Comparison of ENCODE assay signal across 15 mouse cellular contexts in genomic region chr14:31137281-31137595, GRCm38 (mm10). TPM values are rescaled to one million over a fixed set of nuclear protein-coding genes. Genes with fewer than 3 reads are reported as not detected.
DNase-seq lines count a peak whose midpoint lies in the region; ATAC-seq and TF ChIP-seq lines count a peak whose summit lies in the region.
"Had no signal": no experiment of that assay in that cellular context is flagged by ENCODE, and none has a peak within 500 bp of the region (broad histone marks: within the 10 kb centered on the region; RNA-seq: fewer than 3 reads in every experiment).

No protein-coding gene starts in this region.

- no peak for TF ChIP-seq EP300 in lung, postnatal 0 days (IDR thresholded peaks at IDR 0.05)

- peaks cover 29% of the 10 kb centered on the region for H3K4me1 ChIP-seq in heart, embryonic 12.5 days (replicated peaks)
- peaks cover 38% of the 10 kb centered on the region for H3K4me1 ChIP-seq in kidney, embryonic 16.5 days (ENCODE audit: insufficient read depth, low read length)
- H3K4me1 ChIP-seq in lung, postnatal 0 days (ENCODE audit: insufficient read depth, low read depth, low read length): peaks cover 14% of the 10 kb centered on the region; the same call in 1 of the 2 replicates

- no peak for DNase-seq in heart, postnatal 4 days
- DNase-seq in kidney, adult 9 months: no peak
- no peak for DNase-seq in lung, postnatal 0 days (ENCODE audit: low spot score)
- no peak for DNase-seq in lung, postnatal 14 days
- DNase-seq in frontal cortex, postnatal 25 days (ENCODE audit: low spot score in 2 of 2): no peak
- DNase-seq: adrenal gland, adult 8-10 months; retina, postnatal 1 day had no signal

- H3K9ac ChIP-seq in heart, embryonic 12.5 days: no peak overlapping the region
- H3K9ac ChIP-seq in kidney, embryonic 16.5 days (replicated peaks; ENCODE audit: low read length): no peak overlapping the region
- H3K9ac ChIP-seq in lung, postnatal 0 days (replicated peaks; ENCODE audit: low read depth): no peak overlapping the region
- H3K9ac ChIP-seq: embryonic facial prominence, embryonic 12.5 days; liver, embryonic 14.5 days; midbrain, embryonic 15.5 days; neural tube, embryonic 13.5 days had no signal

- ATAC-seq in heart, embryonic 12.5 days (ENCODE audit: insufficient number of reproducible peaks, low FRiP score): no peak
- ATAC-seq in kidney, embryonic 16.5 days (ENCODE audit: low FRiP score, low TSS enrichment): no peak
- ATAC-seq in lung, postnatal 0 days: no peak
- ATAC-seq: hindbrain, embryonic 16.5 days; midbrain, embryonic 15.5 days had no signal

- peaks cover 82% of the 10 kb centered on the region for H3K36me3 ChIP-seq in heart, embryonic 12.5 days
- H3K36me3 ChIP-seq in kidney, embryonic 16.5 days (ENCODE audit: insufficient read depth, low read length): peaks cover 66% of the 10 kb centered on the region
- H3K36me3 ChIP-seq in lung, postnatal 0 days (ENCODE audit: insufficient read depth, low read length): peaks cover 24% of the 10 kb centered on the region; the same call in 1 of the 2 replicates

- TF ChIP-seq CTCF in lung, postnatal 0 days (IDR thresholded peaks at IDR 0.05): no peak

- no peak overlapping the region for H3K4me3 ChIP-seq in heart, embryonic 12.5 days
- no peak overlapping the region for H3K4me3 ChIP-seq in kidney, embryonic 16.5 days (ENCODE audit: low read length)
- no peak overlapping the region for H3K4me3 ChIP-seq in lung, postnatal 0 days (ENCODE audit: low read depth, low read length)
- H3K4me3 ChIP-seq: embryonic facial prominence, embryonic 12.5 days; midbrain, embryonic 15.5 days; neural tube, embryonic 13.5 days had no signal

- peak overlapping the region; percentile 60; the same call in 1 of the 2 replicates for H3K27ac ChIP-seq in heart, embryonic 12.5 days (ENCODE audit: poor library complexity, severe bottlenecking)
- peak overlapping the region; percentile 82 for H3K27ac ChIP-seq in kidney, embryonic 16.5 days (ENCODE audit: low read length)
- peak overlapping the region; percentile 62 for H3K27ac ChIP-seq in lung, postnatal 0 days (ENCODE audit: low read length)
- H3K27ac ChIP-seq: liver, embryonic 14.5 days; midbrain, embryonic 15.5 days; neural tube, embryonic 13.5 days had no signal

- H3K4me2 ChIP-seq in heart, embryonic 12.5 days: no peak overlapping the region
- H3K4me2 ChIP-seq in kidney, embryonic 16.5 days (replicated peaks; ENCODE audit: low read depth, low read length): no peak overlapping the region
- H3K4me2 ChIP-seq in lung, postnatal 0 days (replicated peaks; ENCODE audit: low read depth, low read length): no peak overlapping the region
- H3K4me2 ChIP-seq: embryonic facial prominence, embryonic 12.5 days; midbrain, embryonic 15.5 days; neural tube, embryonic 13.5 days had no signal

- no peaks in the 10 kb centered on the region for H3K9me3 ChIP-seq in heart, embryonic 12.5 days (replicated peaks)
- H3K9me3 ChIP-seq in kidney, embryonic 16.5 days (ENCODE audit: low read length): 0 out of 2 replicates have a peak, but pooled peaks cover under 1% of the 10 kb centered on the region
- H3K9me3 ChIP-seq in lung, postnatal 0 days (ENCODE audit: low read length): no peaks in the 10 kb centered on the region
- H3K9me3 ChIP-seq: embryonic facial prominence, embryonic 12.5 days; midbrain, embryonic 15.5 days; neural tube, embryonic 13.5 days had no signal

- 70% methylated on average over 10 of the region's 10 CpGs for WGBS in heart, embryonic 12.5 days
- WGBS in kidney, embryonic 16.5 days: 67% methylated on average over 10 of the region's 10 CpGs
- 63% methylated on average over 10 of the region's 10 CpGs for WGBS in lung, postnatal 0 days

- H3K27me3 ChIP-seq in heart, embryonic 12.5 days (replicated peaks): no peaks in the 10 kb centered on the region
- no peaks in the 10 kb centered on the region for H3K27me3 ChIP-seq in kidney, embryonic 16.5 days (ENCODE audit: insufficient read depth, low read length)
- no peaks in the 10 kb centered on the region for H3K27me3 ChIP-seq in lung, postnatal 0 days (replicated peaks; ENCODE audit: insufficient read depth, low read length)
- H3K27me3 ChIP-seq: embryonic facial prominence, embryonic 12.5 days; midbrain, embryonic 15.5 days; neural tube, embryonic 13.5 days had no signal

RNA-seq across cellular contexts. Expression of gene Nt5dc2, which starts 6.4 kb away (rescaled TPM):
- 343 and 346 TPM in 2 replicates for polyA plus RNA-seq in heart, embryonic 12.5 days (2016; fragmentation: Nextera tagmentation; extraction: Ambion mirVana)
- 10 to 100 TPM; 91.8 to 93.8 TPM for total RNA-seq in heart, postnatal 4 days (2021)
- polyA plus RNA-seq in kidney, embryonic 16.5 days (2015; fragmentation: Nextera tagmentation; extraction: Ambion mirVana): 350 and 354 TPM in 2 replicates
- 148 and 162 TPM in 2 replicates for polyA plus RNA-seq in lung, postnatal 0 days (2015; fragmentation: Nextera tagmentation; extraction: Ambion mirVana)

RNA-seq across cellular contexts. Expression of gene Smim4, which starts 8.5 kb away (rescaled TPM):
- polyA plus RNA-seq in heart, embryonic 12.5 days (2016; fragmentation: Nextera tagmentation; extraction: Ambion mirVana): 62.6 and 68.6 TPM in 2 replicates
- total RNA-seq in heart, postnatal 4 days (2021): 10 to 100 TPM; 80.5 to 91.4 TPM
- 105 and 109 TPM in 2 replicates for polyA plus RNA-seq in kidney, embryonic 16.5 days (2015; fragmentation: Nextera tagmentation; extraction: Ambion mirVana)
- polyA plus RNA-seq in lung, postnatal 0 days (2015; fragmentation: Nextera tagmentation; extraction: Ambion mirVana): 109 and 118 TPM in 2 replicates

RNA-seq across cellular contexts. Expression of gene Stab1, which starts 31.2 kb away (rescaled TPM):
- polyA plus RNA-seq in heart, embryonic 12.5 days (2016; fragmentation: Nextera tagmentation; extraction: Ambion mirVana): 48.3 and 56.7 TPM in 2 replicates
- 10 to 100 TPM; 77.1 to 84.3 TPM for total RNA-seq in heart, postnatal 4 days (2021)
- polyA plus RNA-seq in kidney, embryonic 16.5 days (2015; fragmentation: Nextera tagmentation; extraction: Ambion mirVana): 35.2 and 39.8 TPM in 2 replicates
- polyA plus RNA-seq in lung, postnatal 0 days (2015; fragmentation: Nextera tagmentation; extraction: Ambion mirVana): 32.4 and 34.2 TPM in 2 replicates
- total RNA-seq: common myeloid progenitor, adult 5-6 weeks had no signal
